Mouse (Mus musculus): ENCODE data around the gene Gm527. TPM values are rescaled to one million over a fixed set of nuclear protein-coding genes. Genes with fewer than 3 reads are reported as not detected.

Gm527 gene
- total RNA-seq, 2 experiments from 2014 or later: 17.3 to 18.6 TPM

Other genes with a start within 250 kb of the Gm527 start
- 10 to 100 TPM; 24.5 to 26.6 TPM for gene Klhl28, start 47.6 kb downstream of the Gm527 start, total RNA-seq (2021)
- gene Togaram1, start 47.9 kb downstream of the Gm527 start, total RNA-seq (2021): 10 to 100 TPM; 54.3 to 57.4 TPM
- gene Prpf39, start 118.4 kb downstream of the Gm527 start, total RNA-seq (2021): 10 to 100 TPM; 37.0 to 38.1 TPM
- 100 to 1,000 TPM; 173 to 174 TPM for gene Fkbp3, start 156.1 kb downstream of the Gm527 start, total RNA-seq (2021)
- 10 to 100 TPM; 12.7 to 14.2 TPM for gene Fancm, start 157.7 kb downstream of the Gm527 start, total RNA-seq (2021)